Mouse (Mus musculus) midbrain, embryonic 11.5 days (tissue): Measurements from ENCODE around the gene H2al1a. TPM values are rescaled to one million over a fixed set of nuclear protein-coding genes. Genes with fewer than 3 reads are reported as not detected.
"Not testable (repeated sequence)": the region's sequence is repeated elsewhere in the genome, so short reads cannot be mapped to it uniquely, and the experiment has no call there.

Experiments
- ATAC-seq: fragments of 200-750 bp; cut with Nextera tagmentation; 2 replicates; pipeline ENCODE4 v1.8.0; 2017; ENCODE audit warnings: moderate TSS enrichment, moderate library complexity; ENCODE audit not compliant: low FRiP score
- DNase-seq: peaks from one replicate; pipeline ENCODE4 v3.0.0; 2015; ENCODE audit warnings: low spot score; ENCODE audit errors: missing footprints
- H3K27ac ChIP-seq: fragments of 300-500 bp; sonication (generic); 2 replicates; pipeline ENCODE4 v1.5.1; 2014; ENCODE audit warnings: low read depth, low read length
- H3K27me3 ChIP-seq: fragments of 300-500 bp; sonication (generic); 2 replicates; pipeline ENCODE4 v1.6.1; 2014; ENCODE audit warnings: mild to moderate bottlenecking, low read length, moderate library complexity, mixed read lengths; ENCODE audit not compliant: control insufficient read depth, insufficient read depth
- H3K36me3 ChIP-seq: fragments of 300-500 bp; sonication (generic); 2 replicates; pipeline ENCODE4 v1.6.1; 2014; ENCODE audit warnings: mild to moderate bottlenecking, low read length, moderate library complexity, mixed read lengths; ENCODE audit not compliant: control insufficient read depth, insufficient read depth
- H3K4me1 ChIP-seq: fragments of 300-500 bp; sonication (generic); 2 replicates; pipeline ENCODE4 v1.6.1; 2014; ENCODE audit warnings: low read length; ENCODE audit not compliant: control insufficient read depth, insufficient read depth
- H3K4me2 ChIP-seq: fragments of 300-500 bp; sonication (generic); 2 replicates; pipeline ENCODE4 v1.6.1; 2014; ENCODE audit warnings: mild to moderate bottlenecking, moderate library complexity
- H3K4me3 ChIP-seq: fragments of 300-500 bp; sonication (generic); 2 replicates; pipeline ENCODE4 v1.5.1; 2014; ENCODE audit warnings: low read depth, low read length
- H3K9ac ChIP-seq: fragments of 300-500 bp; sonication (generic); 2 replicates; pipeline ENCODE4 v1.6.1; 2014; ENCODE audit warnings: low read length
- H3K9me3 ChIP-seq: fragments of 300-500 bp; sonication (generic); 2 replicates; pipeline ENCODE4 v1.6.1; 2016; ENCODE audit warnings: low read length; ENCODE audit not compliant: control insufficient read depth
- WGBS: fragments of 180-500 bp; shearing (Covaris S2); extraction: QIAGEN DNeasy Blood & Tissue Kit; methylation state at CpG from one replicate; pipeline ENCODE4 v1.1.7; 2014; 5-methylcytosine and 5-hydroxymethylcytosine counted together
- polyA plus RNA-seq: library from polyadenylated mRNA; unstranded; fragments of >200 nt; fragmentation: Nextera tagmentation; extraction: Ambion mirVana; gene quantifications from 2 replicates; pipeline ENCODE4 v1.2.1, GENCODE M21; 2014

Gene H2al1a
- not detected in 2 replicates for polyA plus RNA-seq

- DNase-seq, H3K27ac ChIP-seq, H3K9ac ChIP-seq, H3K4me1 ChIP-seq, H3K4me2 ChIP-seq, H3K9me3 ChIP-seq, H3K27me3 ChIP-seq, ATAC-seq, H3K4me3 ChIP-seq, H3K36me3 ChIP-seq: not testable (repeated sequence)
- WGBS = no CpG with 5 or more reads among the region's 3 CpGs
Measured at GRCm38 (mm10) chrX:11298957-11299356, at the start of gene H2al1a. Gene H2al1a (plus strand): TSS chrX:11299257.

- Histone ChIP-seq H3K36me3 (no peaks in the 10 kb centered on the region), H3K27ac (no peak overlapping the region), H3K27me3 (no peaks in the 10 kb centered on the region), H3K4me1 (no peaks in the 10 kb centered on the region), H3K4me2 (no peak overlapping the region), H3K4me3 (no peak overlapping the region), H3K9ac (no peak overlapping the region), H3K9me3 (no peaks in the 10 kb centered on the region)
- ATAC-seq = no peak
- no peak for DNase-seq
- WGBS = 20% methylated on average over 12 of the region's 12 CpGs
Measured at GRCm38 (mm10) chrX:11250155-11250554, 48.9 kb upstream of the H2al1a start.

- H3K27ac ChIP-seq = no peak overlapping the region
- no peak overlapping the region for H3K4me2 ChIP-seq
- DNase-seq = no peak
- H3K9me3 ChIP-seq = no peaks in the 10 kb centered on the region
- ATAC-seq = no peak
- H3K4me3 ChIP-seq = no peak overlapping the region
- 0 out of 2 replicates have a peak, but pooled peaks cover 2% of the 10 kb centered on the region for H3K27me3 ChIP-seq
- no peak overlapping the region for H3K9ac ChIP-seq
- H3K4me1 ChIP-seq = no peaks in the 10 kb centered on the region
- no peaks in the 10 kb centered on the region for H3K36me3 ChIP-seq
- 81% methylated on average over 5 of the region's 5 CpGs for WGBS
Measured at GRCm38 (mm10) chrX:11254062-11254461, 45.0 kb upstream of the H2al1a start.

GRCm38 (mm10) chrX:11254521-11255207 lies 44.4 kb upstream of the H2al1a start:
- H3K4me3 ChIP-seq = no peak overlapping the region
- no peak overlapping the region for H3K4me2 ChIP-seq
- H3K36me3 ChIP-seq = no peaks in the 10 kb centered on the region
- no peaks in the 10 kb centered on the region for H3K4me1 ChIP-seq
- WGBS = 59% methylated on average over 11 of the region's 11 CpGs
- ATAC-seq (no peak), DNase-seq (no peak)
- H3K9ac ChIP-seq = no peak overlapping the region
- no peaks in the 10 kb centered on the region for H3K9me3 ChIP-seq
- 0 out of 2 replicates have a peak, but pooled peaks cover 2% of the 10 kb centered on the region for H3K27me3 ChIP-seq
- H3K27ac ChIP-seq = no peak overlapping the region

GRCm38 (mm10) chrX:11255564-11256360 lies 43.3 kb upstream of the H2al1a start:
- no peaks in the 10 kb centered on the region for H3K36me3 ChIP-seq
- H3K4me3 ChIP-seq = no peak overlapping the region
- no peak overlapping the region for H3K4me2 ChIP-seq
- 0 out of 2 replicates have a peak, but pooled peaks cover 2% of the 10 kb centered on the region for H3K27me3 ChIP-seq
- DNase-seq = no peak
- H3K9me3 ChIP-seq = no peaks in the 10 kb centered on the region
- WGBS = 71% methylated on average over 8 of the region's 8 CpGs
- no peaks in the 10 kb centered on the region for H3K4me1 ChIP-seq
- no peak overlapping the region for H3K27ac ChIP-seq
- ATAC-seq = no peak
- no peak overlapping the region for H3K9ac ChIP-seq

- H3K36me3 ChIP-seq = no peaks in the 10 kb centered on the region
- DNase-seq = no peak
- no peaks in the 10 kb centered on the region for H3K4me1 ChIP-seq
- no peak overlapping the region for H3K9ac ChIP-seq
- no peaks in the 10 kb centered on the region for H3K9me3 ChIP-seq
- WGBS = 77% methylated on average over 8 of the region's 8 CpGs
- ATAC-seq = no peak
- H3K4me2 ChIP-seq = no peak overlapping the region
- no peak overlapping the region for H3K4me3 ChIP-seq
- H3K27me3 ChIP-seq = no peaks in the 10 kb centered on the region; the same call in none of the 2 replicates
- no peak overlapping the region for H3K27ac ChIP-seq
Measured at GRCm38 (mm10) chrX:11264918-11265317, 34.1 kb upstream of the H2al1a start.

GRCm38 (mm10) chrX:11267791-11268190 lies 31.3 kb upstream of the H2al1a start:
- Histone ChIP-seq H3K9ac (no peak overlapping the region), H3K27ac (no peak overlapping the region), H3K36me3 (no peaks in the 10 kb centered on the region), H3K4me2 (no peak overlapping the region), H3K9me3 (no peaks in the 10 kb centered on the region), H3K4me1 (no peaks in the 10 kb centered on the region), H3K27me3 (no peaks in the 10 kb centered on the region; the same call in none of the 2 replicates), H3K4me3 (no peak overlapping the region)
- DNase-seq = no peak
- ATAC-seq = no peak
- WGBS = 69% methylated on average over 7 of the region's 7 CpGs

- Histone ChIP-seq H3K27me3 (no peaks in the 10 kb centered on the region; the same call in none of the 2 replicates), H3K4me2 (no peak overlapping the region), H3K36me3 (no peaks in the 10 kb centered on the region), H3K9me3 (no peaks in the 10 kb centered on the region), H3K4me3 (no peak overlapping the region), H3K9ac (no peak overlapping the region), H3K4me1 (no peaks in the 10 kb centered on the region), H3K27ac (no peak overlapping the region)
- ATAC-seq (no peak), DNase-seq (no peak)
- WGBS = 76% methylated on average over 3 of the region's 3 CpGs
Measured at GRCm38 (mm10) chrX:11269074-11269473, 30.0 kb upstream of the H2al1a start.

GRCm38 (mm10) chrX:11273190-11273589 lies 25.9 kb upstream of the H2al1a start:
- H3K36me3 ChIP-seq = no peaks in the 10 kb centered on the region
- no peak overlapping the region for H3K4me2 ChIP-seq
- 88% methylated on average over 3 of the region's 3 CpGs for WGBS
- H3K4me3 ChIP-seq = no peak overlapping the region
- DNase-seq (no peak), ATAC-seq (no peak)
- H3K27me3 ChIP-seq = no peaks in the 10 kb centered on the region; the same call in 1 of the 2 replicates
- H3K4me1 ChIP-seq = no peaks in the 10 kb centered on the region
- H3K9ac ChIP-seq = no peak overlapping the region
- H3K27ac ChIP-seq = no peak overlapping the region
- H3K9me3 ChIP-seq = no peaks in the 10 kb centered on the region
